Mouse (Mus musculus): ENCODE results near the gene Med12l. TPM values are rescaled to one million over a fixed set of nuclear protein-coding genes. Genes with fewer than 3 reads are reported as not detected.

Gene Med12l
- polyA plus RNA-seq, 1 experiment: 0.01 TPM

- Histone ChIP-seq H3K4me2 (ENCODE audit: low read depth) (no peak overlapping the region), H3ac (ENCODE audit: control insufficient read depth, insufficient read length) (no peak overlapping the region), H3K4me3 (no peak overlapping the region), H3K36me3 (ENCODE audit: control insufficient read depth, insufficient read depth) (no peaks in the 10 kb centered on the region), H3K27me3 (ENCODE audit: control insufficient read depth, insufficient read depth, insufficient read length) (no peaks in the 10 kb centered on the region), H3K79me2 (ENCODE audit: control insufficient read depth, insufficient read depth) (no peaks in the 10 kb centered on the region)
- TF ChIP-seq TCF12 (IDR thresholded peaks at IDR 0.05; ENCODE audit: insufficient read depth, poor library complexity, severe bottlenecking) (no peak), POLR2A (IDR thresholded peaks at IDR 0.05; ENCODE audit: insufficient read length, low read depth) (no peak), MYOD1 (IDR thresholded peaks at IDR 0.05; ENCODE audit: control insufficient read depth in 1 of 3, insufficient read length in 2 of 3, low read depth in 2 of 3) (no peak)
Measured at GRCm38 (mm10) chr3:59208650-59209548, 203.3 kb downstream of the Med12l start.

GRCm38 (mm10) chr3:59210089-59210488, 204.5 kb downstream of the Med12l start:
- Histone ChIP-seq H3K27me3 (ENCODE audit: control insufficient read depth, insufficient read depth, insufficient read length) (no peaks in the 10 kb centered on the region), H3K4me3 (no peak overlapping the region), H3K36me3 (ENCODE audit: control insufficient read depth, insufficient read depth) (no peaks in the 10 kb centered on the region), H3K79me2 (ENCODE audit: control insufficient read depth, insufficient read depth) (no peaks in the 10 kb centered on the region), H3ac (ENCODE audit: control insufficient read depth, insufficient read length) (no peak overlapping the region), H3K4me2 (ENCODE audit: low read depth) (no peak overlapping the region)
- TF ChIP-seq MYOD1 (IDR thresholded peaks at IDR 0.05; ENCODE audit: control insufficient read depth in 1 of 3, insufficient read length in 2 of 3, low read depth in 2 of 3): no peak
- TF ChIP-seq MAX (IDR thresholded peaks at IDR 0.05; ENCODE audit: low read depth): no peak
- no peak for TF ChIP-seq REST (IDR thresholded peaks at IDR 0.05; ENCODE audit: insufficient read depth, insufficient read length)
- TF ChIP-seq TCF3 (IDR thresholded peaks at IDR 0.05; ENCODE audit: insufficient read length, low read depth): no peak

GRCm38 (mm10) chr3:59210727-59211126, 205.1 kb downstream of the Med12l start, which contains the start of gene P2ry13:
Gene P2ry13, minus strand, starts transcription at chr3:59210882.
- H3K79me2 ChIP-seq (ENCODE audit: control insufficient read depth, insufficient read depth): no peaks in the 10 kb centered on the region
- TF ChIP-seq CEBPB (IDR thresholded peaks at IDR 0.05; ENCODE audit: insufficient read depth, poor library complexity, severe bottlenecking) (no peak), MAX (IDR thresholded peaks at IDR 0.05; ENCODE audit: low read depth) (no peak), SRF (IDR thresholded peaks at IDR 0.05; ENCODE audit: control insufficient read depth, insufficient read length, low read depth) (no peak), E2F4 (IDR thresholded peaks at IDR 0.05; ENCODE audit: insufficient read depth) (no peak), USF1 (IDR thresholded peaks at IDR 0.05; ENCODE audit: low read depth) (no peak), POLR2A (IDR thresholded peaks at IDR 0.05; ENCODE audit: insufficient read length, low read depth) (no peak), REST (IDR thresholded peaks at IDR 0.05; ENCODE audit: insufficient read depth, insufficient read length) (no peak), TCF3 (IDR thresholded peaks at IDR 0.05; ENCODE audit: insufficient read length, low read depth) (no peak), MYOG (IDR thresholded peaks at IDR 0.05; ENCODE audit: control insufficient read depth in 1 of 3, insufficient read depth in 1 of 3, insufficient read length in 2 of 3, low read depth in 2 of 3) (no peak), POLR2AphosphoS2 (IDR thresholded peaks at IDR 0.05; ENCODE audit: insufficient read length, low read depth) (no peak), TCF12 (IDR thresholded peaks at IDR 0.05; ENCODE audit: insufficient read depth, poor library complexity, severe bottlenecking) (no peak)
- H3K4me2 ChIP-seq (ENCODE audit: low read depth): no peak within 1 kb of the TSS
- no peak within 1 kb of the TSS for H3K4me3 ChIP-seq
- no peaks in the 10 kb centered on the region for H3K27me3 ChIP-seq (ENCODE audit: control insufficient read depth, insufficient read depth, insufficient read length)
- H3K36me3 ChIP-seq (ENCODE audit: control insufficient read depth, insufficient read depth): no peaks in the 10 kb centered on the region
- H3ac ChIP-seq (ENCODE audit: control insufficient read depth, insufficient read length): no peak within 1 kb of the TSS

GRCm38 (mm10) chr3:59211784-59212183, 206.2 kb downstream of the Med12l start:
- no peak overlapping the region for H3ac ChIP-seq (ENCODE audit: control insufficient read depth, insufficient read length)
- H3K36me3 ChIP-seq (ENCODE audit: control insufficient read depth, insufficient read depth): no peaks in the 10 kb centered on the region
- no peak overlapping the region for H3K4me2 ChIP-seq (ENCODE audit: low read depth)
- H3K4me3 ChIP-seq: no peak overlapping the region
- H3K27me3 ChIP-seq (ENCODE audit: control insufficient read depth, insufficient read depth, insufficient read length): no peaks in the 10 kb centered on the region
- TF ChIP-seq MYOD1 (IDR thresholded peaks at IDR 0.05; ENCODE audit: control insufficient read depth in 1 of 3, insufficient read length in 2 of 3, low read depth in 2 of 3) (no peak), CEBPB (IDR thresholded peaks at IDR 0.05; ENCODE audit: insufficient read depth, poor library complexity, severe bottlenecking) (no peak), POLR2A (IDR thresholded peaks at IDR 0.05; ENCODE audit: insufficient read length, low read depth) (no peak)
- H3K79me2 ChIP-seq (ENCODE audit: control insufficient read depth, insufficient read depth): no peaks in the 10 kb centered on the region

GRCm38 (mm10) chr3:59212404-59212803, 206.8 kb downstream of the Med12l start:
- Histone ChIP-seq H3K27me3 (ENCODE audit: control insufficient read depth, insufficient read depth, insufficient read length) (no peaks in the 10 kb centered on the region), H3K4me3 (no peak overlapping the region), H3K4me2 (ENCODE audit: low read depth) (no peak overlapping the region), H3ac (ENCODE audit: control insufficient read depth, insufficient read length) (no peak overlapping the region), H3K79me2 (ENCODE audit: control insufficient read depth, insufficient read depth) (no peaks in the 10 kb centered on the region), H3K36me3 (ENCODE audit: control insufficient read depth, insufficient read depth) (no peaks in the 10 kb centered on the region)
- TF ChIP-seq CEBPB (IDR thresholded peaks at IDR 0.05; ENCODE audit: insufficient read depth, poor library complexity, severe bottlenecking): no peak
- no peak for TF ChIP-seq POLR2AphosphoS2 (IDR thresholded peaks at IDR 0.05; ENCODE audit: insufficient read length, low read depth)
- no peak for TF ChIP-seq SRF (IDR thresholded peaks at IDR 0.05; ENCODE audit: control insufficient read depth, insufficient read length, low read depth)
- no peak for TF ChIP-seq REST (IDR thresholded peaks at IDR 0.05; ENCODE audit: insufficient read depth, insufficient read length)
- no peak for TF ChIP-seq TCF3 (IDR thresholded peaks at IDR 0.05; ENCODE audit: insufficient read length, low read depth)
- no peak for TF ChIP-seq TCF12 (IDR thresholded peaks at IDR 0.05; ENCODE audit: insufficient read depth, poor library complexity, severe bottlenecking)
- no peak for TF ChIP-seq POLR2A (IDR thresholded peaks at IDR 0.05; ENCODE audit: insufficient read length, low read depth)
- TF ChIP-seq MYOG (IDR thresholded peaks at IDR 0.05; ENCODE audit: control insufficient read depth in 1 of 3, insufficient read depth in 1 of 3, insufficient read length in 2 of 3, low read depth in 2 of 3): no peak
- no peak for TF ChIP-seq MAX (IDR thresholded peaks at IDR 0.05; ENCODE audit: low read depth)
- TF ChIP-seq MYOD1 (IDR thresholded peaks at IDR 0.05; ENCODE audit: control insufficient read depth in 1 of 3, insufficient read length in 2 of 3, low read depth in 2 of 3): no peak
- TF ChIP-seq USF1 (IDR thresholded peaks at IDR 0.05; ENCODE audit: low read depth): no peak
- TF ChIP-seq E2F4 (IDR thresholded peaks at IDR 0.05; ENCODE audit: insufficient read depth): no peak
